Mouse (Mus musculus) lung, postnatal 0 days (tissue): ENCODE measurements around the gene Nfic.

Experiments
- CTCF ChIP-seq: IDR thresholded peaks from 2 replicates; pipeline ENCODE4 v1.5.1; 2016; ENCODE audit warnings: antibody characterized with exemption, mild to moderate bottlenecking
- EP300 ChIP-seq: IDR thresholded peaks from 2 replicates; pipeline ENCODE4 v1.6.1; 2016; ENCODE audit warnings: antibody characterized with exemption, mild to moderate bottlenecking, control low read depth

GRCm38 (mm10) chr10:81385603-81386306 lies 69.7 kb downstream of the Nfic start:
- TF ChIP-seq CTCF, result no peak
- no peak for TF ChIP-seq EP300
